Mouse (Mus musculus) heart, embryonic 11.5 days (tissue): Measurements from ENCODE around the gene Nptxr. TPM values are rescaled to one million over a fixed set of nuclear protein-coding genes. Genes with fewer than 3 reads are reported as not detected.

Experiments
- ATAC-seq: fragments of 200-750 bp; cut with Nextera tagmentation; replicated peaks from 2 replicates; pipeline ENCODE4 v1.8.0; 2017; ENCODE audit warnings: moderate library complexity; ENCODE audit not compliant: insufficient number of reproducible peaks, low FRiP score, low TSS enrichment
- H3K27ac ChIP-seq: fragments of 300-500 bp; sonication (generic); 2 replicates; pipeline ENCODE4 v1.5.1; 2014; ENCODE audit warnings: mild to moderate bottlenecking, low read depth, low read length
- H3K27me3 ChIP-seq: fragments of 300-500 bp; sonication (generic); 2 replicates; pipeline ENCODE4 v1.6.1; 2014; ENCODE audit warnings: mild to moderate bottlenecking, low read length, mixed read lengths; ENCODE audit not compliant: control insufficient read depth, insufficient read depth
- H3K36me3 ChIP-seq: fragments of 300-500 bp; sonication (generic); 2 replicates; pipeline ENCODE4 v1.6.1; 2014; ENCODE audit warnings: mild to moderate bottlenecking, low read length, moderate library complexity, mixed read lengths; ENCODE audit not compliant: control insufficient read depth, insufficient read depth
- H3K4me1 ChIP-seq: fragments of 300-500 bp; sonication (generic); 2 replicates; pipeline ENCODE4 v1.6.1; 2014; ENCODE audit warnings: low read length; ENCODE audit not compliant: control insufficient read depth, insufficient read depth
- H3K4me2 ChIP-seq: fragments of 300-500 bp; sonication (generic); 2 replicates; pipeline ENCODE4 v1.6.1; 2014; ENCODE audit warnings: mild to moderate bottlenecking, moderate library complexity
- H3K4me3 ChIP-seq: fragments of 300-500 bp; sonication (generic); 2 replicates; pipeline ENCODE4 v1.5.1; 2014; ENCODE audit warnings: low read depth, low read length
- H3K9ac ChIP-seq: fragments of 300-500 bp; sonication (generic); 2 replicates; pipeline ENCODE4 v1.6.1; 2014; ENCODE audit warnings: mild to moderate bottlenecking, low read depth, low read length, moderate library complexity
- H3K9me3 ChIP-seq: fragments of 300-500 bp; sonication (generic); replicated peaks from 2 replicates; pipeline ENCODE4 v1.6.1; 2016; ENCODE audit warnings: low read length; ENCODE audit not compliant: control insufficient read depth
- WGBS: fragments of 180-500 bp; shearing (Covaris S2); extraction: QIAGEN DNeasy Blood & Tissue Kit; methylation state at CpG from one replicate; pipeline ENCODE4 v1.1.7; 2014; ENCODE audit not compliant: insufficient replicate concordance; 5-methylcytosine and 5-hydroxymethylcytosine counted together
- polyA plus RNA-seq: library from polyadenylated mRNA; unstranded; fragments of >200 nt; fragmentation: Nextera tagmentation; extraction: Ambion mirVana; gene quantifications from 2 replicates; pipeline ENCODE4 v1.2.1, GENCODE M21; 2014

Gene Nptxr
- polyA plus RNA-seq, 1 experiment from 2014 or later = 0.83 TPM

GRCm38 (mm10) chr15:79770629-79771240 lies 33.8 kb downstream of the Nptxr start:
- Histone ChIP-seq H3K4me2 (no peak overlapping the region), H3K4me3 (no peak overlapping the region), H3K9ac (no peak overlapping the region), H3K36me3 (no peaks in the 10 kb centered on the region), H3K9me3 (no peaks in the 10 kb centered on the region), H3K27ac (no peak overlapping the region), H3K4me1 (peaks cover 26% of the 10 kb centered on the region), H3K27me3 (no peaks in the 10 kb centered on the region)
- 76% methylated on average over 21 of the region's 21 CpGs for WGBS
- ATAC-seq = no peak

GRCm38 (mm10) chr15:79768302-79768701 lies 36.3 kb downstream of the Nptxr start:
- Histone ChIP-seq H3K27me3 (no peaks in the 10 kb centered on the region), H3K36me3 (0 out of 2 replicates have a peak, but pooled peaks cover 2% of the 10 kb centered on the region), H3K9ac (no peak overlapping the region), H3K9me3 (no peaks in the 10 kb centered on the region), H3K4me2 (no peak overlapping the region), H3K4me1 (peaks cover 17% of the 10 kb centered on the region), H3K4me3 (no peak overlapping the region), H3K27ac (no peak overlapping the region)
- 62% methylated on average over 6 of the region's 6 CpGs for WGBS
- no peak for ATAC-seq

- 61% methylated on average over 16 of the region's 16 CpGs for WGBS
- Histone ChIP-seq H3K9ac (0 out of 2 replicates have a peak overlapping the region, but pooled peaks have one; percentile 12), H3K9me3 (no peaks in the 10 kb centered on the region), H3K4me2 (no peak overlapping the region), H3K27me3 (no peaks in the 10 kb centered on the region), H3K4me3 (no peak overlapping the region), H3K36me3 (0 out of 2 replicates have a peak, but pooled peaks cover 2% of the 10 kb centered on the region), H3K4me1 (peaks cover 17% of the 10 kb centered on the region), H3K27ac (no peak overlapping the region)
- no peak for ATAC-seq
These were observed 37.1 kb downstream of the Nptxr start for GRCm38 (mm10) chr15:79767327-79767961.

GRCm38 (mm10) chr15:79766586-79767071 lies 37.9 kb downstream of the Nptxr start:
- Histone ChIP-seq H3K4me1 (peaks cover 17% of the 10 kb centered on the region), H3K9me3 (no peaks in the 10 kb centered on the region), H3K4me3 (no peak overlapping the region), H3K4me2 (no peak overlapping the region), H3K9ac (no peak overlapping the region), H3K36me3 (0 out of 2 replicates have a peak, but pooled peaks cover 2% of the 10 kb centered on the region), H3K27ac (no peak overlapping the region), H3K27me3 (no peaks in the 10 kb centered on the region)
- no peak for ATAC-seq
- WGBS = 81% methylated on average over 10 of the region's 10 CpGs

- H3K9me3 ChIP-seq = no peaks in the 10 kb centered on the region
- H3K27me3 ChIP-seq = no peaks in the 10 kb centered on the region
- H3K4me2 ChIP-seq = no peak overlapping the region
- no peak; the same call in 1 of the 2 replicates for ATAC-seq
- 54% methylated on average over 9 of the region's 10 CpGs for WGBS
- H3K27ac ChIP-seq = no peak overlapping the region
- no peak overlapping the region for H3K4me3 ChIP-seq
- no peak overlapping the region for H3K9ac ChIP-seq
- H3K4me1 ChIP-seq = peaks cover 15% of the 10 kb centered on the region
- 0 out of 2 replicates have a peak, but pooled peaks cover 2% of the 10 kb centered on the region for H3K36me3 ChIP-seq
These were observed 38.4 kb downstream of the Nptxr start for GRCm38 (mm10) chr15:79766168-79766567.

- peaks cover 11% of the 10 kb centered on the region for H3K4me1 ChIP-seq
- no peaks in the 10 kb centered on the region for H3K9me3 ChIP-seq
- WGBS = 81% methylated on average over 2 of the region's 2 CpGs
- no peaks in the 10 kb centered on the region for H3K27me3 ChIP-seq
- no peak overlapping the region for H3K4me2 ChIP-seq
- no peak overlapping the region for H3K9ac ChIP-seq
- H3K36me3 ChIP-seq = 0 out of 2 replicates have a peak, but pooled peaks cover 2% of the 10 kb centered on the region
- no peak for ATAC-seq
- H3K27ac ChIP-seq = no peak overlapping the region
- H3K4me3 ChIP-seq = no peak overlapping the region
These were observed 39.2 kb downstream of the Nptxr start for GRCm38 (mm10) chr15:79765361-79765760.

GRCm38 (mm10) chr15:79764539-79765267 lies 39.9 kb downstream of the Nptxr start:
- no peak for ATAC-seq
- no peak overlapping the region for H3K9ac ChIP-seq
- H3K36me3 ChIP-seq = 0 out of 2 replicates have a peak, but pooled peaks cover 2% of the 10 kb centered on the region
- 80% methylated on average over 11 of the region's 11 CpGs for whole genome bisulfite sequencing
- H3K4me1 ChIP-seq = peaks cover 11% of the 10 kb centered on the region
- no peak overlapping the region for H3K4me2 ChIP-seq
- H3K27me3 ChIP-seq = no peaks in the 10 kb centered on the region
- no peak overlapping the region for H3K4me3 ChIP-seq
- no peaks in the 10 kb centered on the region for H3K9me3 ChIP-seq
- no peak overlapping the region for H3K27ac ChIP-seq

GRCm38 (mm10) chr15:79763601-79764246 lies 40.8 kb downstream of the Nptxr start:
- no peaks in the 10 kb centered on the region for H3K9me3 ChIP-seq
- H3K9ac ChIP-seq = no peak overlapping the region
- 0 out of 2 replicates have a peak, but pooled peaks cover 2% of the 10 kb centered on the region for H3K36me3 ChIP-seq
- H3K27ac ChIP-seq = no peak overlapping the region
- no peak overlapping the region for H3K4me3 ChIP-seq
- no peak overlapping the region for H3K4me2 ChIP-seq
- no peaks in the 10 kb centered on the region for H3K27me3 ChIP-seq
- H3K4me1 ChIP-seq = peaks cover 11% of the 10 kb centered on the region
- 88% methylated on average over 7 of the region's 7 CpGs for WGBS
- ATAC-seq = no peak
